Mouse (Mus musculus): ENCODE measurements around the gene Tmem59.

GRCm38 (mm10) chr4:107245368-107245767 is 67.2 kb downstream of the Tmem59 start:
- TF ChIP-seq CTCF (IDR thresholded peaks at IDR 0.05; ENCODE audit: low read depth) = no peak
- no peak for TF ChIP-seq EP300 (optimal IDR thresholded peaks at IDR 0.05)
